Mouse (Mus musculus) CH12.LX (cell line): ENCODE results near the gene Frmd4a. TPM values are rescaled to one million over a fixed set of nuclear protein-coding genes. Genes with fewer than 3 reads are reported as not detected.

Source experiments
- DNase-seq: peaks from one replicate; pipeline ENCODE4 v3.0.0-alpha.2; 2013; ENCODE audit errors: extremely low read depth
- H3K27ac ChIP-seq: 2 replicates; pipeline ENCODE4 v1.5.1; 2012; ENCODE audit warnings: low read depth, mild to moderate bottlenecking, control low read depth, moderate library complexity; ENCODE audit not compliant: insufficient read depth
- H3K27me3 ChIP-seq: replicated peaks from 2 replicates; pipeline ENCODE3; 2012; ENCODE audit warnings: inconsistent platforms
- H3K36me3 ChIP-seq, 2 experiments: replicated peaks in 1 of 2; 2 replicates each; pipeline versions ENCODE3 to v1.6.1; 2012; ENCODE audit warnings: inconsistent platforms in 1 of 2, low read length in 1 of 2, mild to moderate bottlenecking in 1 of 2, mixed read lengths in 1 of 2, moderate library complexity in 1 of 2; ENCODE audit not compliant: control insufficient read depth in 1 of 2, insufficient read depth in 1 of 2
- H3K4me1 ChIP-seq, 2 experiments: 2 replicates each; pipeline ENCODE4 v1.6.1; 2012; ENCODE audit warnings: inconsistent platforms in 1 of 2, moderate library complexity in 1 of 2; ENCODE audit not compliant: insufficient read depth in 2 of 2, control insufficient read depth in 1 of 2
- H3K4me2 ChIP-seq: 2 replicates; pipeline ENCODE4 v1.6.1; 2012; ENCODE audit warnings: low read depth, mild to moderate bottlenecking, control low read depth; ENCODE audit not compliant: poor library complexity, insufficient read depth, severe bottlenecking
- H3K4me3 ChIP-seq, 3 experiments: fragments of 150-350 bp in 1 of 3; sonication (generic) in 1 of 3; replicated peaks in 1 of 3; 2 replicates each; pipeline versions ENCODE3 to v1.5.1; 2011 to 2012; ENCODE audit warnings: low read depth in 2 of 3, low read length in 2 of 3, mild to moderate bottlenecking in 2 of 3, moderate library complexity in 2 of 3, control low read depth in 1 of 3, improper control_type of control experiment in 1 of 3, inconsistent platforms in 1 of 3, mixed read lengths in 1 of 3; ENCODE audit not compliant: poor library complexity in 1 of 3
- H3K79me2 ChIP-seq: replicated peaks from 2 replicates; pipeline ENCODE4 v1.6.1; 2012; ENCODE audit warnings: mild to moderate bottlenecking, moderate library complexity; ENCODE audit not compliant: control insufficient read depth, poor library complexity, insufficient read depth, severe bottlenecking; ENCODE audit errors: extremely low read depth
- H3K9ac ChIP-seq: 2 replicates; pipeline ENCODE4 v1.6.1; 2012; ENCODE audit warnings: low read depth, mild to moderate bottlenecking, control low read depth, moderate library complexity; ENCODE audit not compliant: insufficient read depth
- H3K9me3 ChIP-seq: replicated peaks from 2 replicates; pipeline ENCODE3; 2012; ENCODE audit warnings: low read length, inconsistent platforms, mixed read lengths
- CHD2 ChIP-seq: IDR thresholded peaks from 2 replicates; pipeline ENCODE4 v1.6.1; 2011; ENCODE audit warnings: low read length, improper control_type of control experiment
- ETS1 ChIP-seq: conservative IDR thresholded peaks from 2 replicates; pipeline ENCODE4 v1.6.1; 2012; ENCODE audit warnings: low read depth, mild to moderate bottlenecking, inconsistent platforms, low read length, improper control_type of control experiment, moderate library complexity
- JUND ChIP-seq: conservative IDR thresholded peaks from 2 replicates; pipeline ENCODE4 v1.6.1; 2011; ENCODE audit warnings: low read depth, low read length, improper control_type of control experiment
- MAX ChIP-seq: IDR thresholded peaks from 2 replicates; pipeline ENCODE4 v1.6.1; 2011; ENCODE audit warnings: low read length, improper control_type of control experiment
- MAZ ChIP-seq: IDR thresholded peaks from 2 replicates; pipeline ENCODE4 v1.6.1; 2012; ENCODE audit warnings: low read depth, mild to moderate bottlenecking, inconsistent platforms, low read length, improper control_type of control experiment, moderate library complexity
- MXI1 ChIP-seq: IDR thresholded peaks from 2 replicates; pipeline ENCODE4 v1.6.1; 2011; ENCODE audit warnings: mild to moderate bottlenecking, low read depth, low read length, improper control_type of control experiment
- NELFE ChIP-seq: IDR thresholded peaks from 2 replicates; pipeline ENCODE4 v1.6.1; 2011; ENCODE audit warnings: low read depth, low read length, improper control_type of control experiment
- PAX5 ChIP-seq: IDR thresholded peaks from 2 replicates; pipeline ENCODE4 v1.6.1; 2012; ENCODE audit warnings: low read length, inconsistent platforms, mixed read lengths
- POLR2A ChIP-seq: IDR thresholded peaks from 2 replicates; pipeline ENCODE4 v1.6.1; 2011; ENCODE audit warnings: low read depth, mild to moderate bottlenecking, improper control_type of control experiment, low read length
- POLR2AphosphoS2 ChIP-seq: IDR thresholded peaks from 2 replicates; pipeline ENCODE4 v1.6.1; 2011; ENCODE audit warnings: low read depth, low read length, improper control_type of control experiment
- RCOR1 ChIP-seq: conservative IDR thresholded peaks from 2 replicates; pipeline ENCODE4 v1.6.1; 2012; ENCODE audit warnings: low read depth, mild to moderate bottlenecking, inconsistent platforms, low read length, improper control_type of control experiment
- SIN3A ChIP-seq: IDR thresholded peaks from 2 replicates; pipeline ENCODE4 v1.6.1; 2012; ENCODE audit warnings: low read length, improper control_type of control experiment, inconsistent platforms
- SMC3 ChIP-seq: IDR thresholded peaks from 2 replicates; pipeline ENCODE4 v1.6.1; 2011; ENCODE audit warnings: low read depth, low read length, improper control_type of control experiment
- TCF12 ChIP-seq: IDR thresholded peaks from 2 replicates; pipeline ENCODE4 v1.6.1; 2014; ENCODE audit warnings: low read depth, mild to moderate bottlenecking, inconsistent platforms, low read length, improper control_type of control experiment
- UBTF ChIP-seq: IDR thresholded peaks from 2 replicates; pipeline ENCODE4 v1.6.1; 2012; ENCODE audit warnings: low read depth, mild to moderate bottlenecking, inconsistent platforms, low read length, improper control_type of control experiment, moderate library complexity
- USF1 ChIP-seq: IDR thresholded peaks from 2 replicates; pipeline ENCODE4 v1.6.1; 2014; ENCODE audit warnings: low read depth, mild to moderate bottlenecking, inconsistent platforms, low read length, improper control_type of control experiment
- ZC3H11A ChIP-seq: IDR thresholded peaks from 2 replicates; pipeline ENCODE4 v1.6.1; 2012; ENCODE audit warnings: low read depth, mild to moderate bottlenecking, inconsistent platforms, low read length, improper control_type of control experiment
- ZKSCAN1 ChIP-seq: IDR thresholded peaks from 2 replicates; pipeline ENCODE4 v1.6.1; 2012; ENCODE audit warnings: low read depth, inconsistent platforms, low read length, improper control_type of control experiment, borderline replicate concordance
- ZMIZ1 ChIP-seq: IDR thresholded peaks from 2 replicates; pipeline ENCODE4 v1.6.1; 2012; ENCODE audit warnings: low read depth, mild to moderate bottlenecking, inconsistent platforms, low read length, improper control_type of control experiment
- dilution Hi-C: fragments of 300-500 bp; cut with MboI; formaldehyde crosslinking; loops from 2 replicates; pipeline ENCODE4 v1.14.3; 2020; ENCODE audit warnings: low sequenced_read_pairs; ENCODE audit not compliant: extremely low pct_unique_long_range_greater_than_20kb, extremely low pct_ligation_motif_present
- in situ Hi-C: fragments of 300-500 bp; cut with MboI; formaldehyde crosslinking; loops from 3 replicates; pipeline ENCODE4 v1.14.3; 2019; ENCODE audit warnings: low sequenced_read_pairs, low pct_ligation_motif_present, low pct_unique_long_range_greater_than_20kb, mixed read lengths
- polyA plus RNA-seq: library from polyadenylated mRNA; unstranded; fragments of >175 nt; gene quantifications from 2 replicates; pipeline ENCODE4 v1.2.1, GENCODE M21; 2012; ENCODE audit warnings: low read depth; ENCODE audit not compliant: insufficient read length
- total RNA-seq, 2 experiments: library from RNA; depleted of rRNA; stranded (reverse); fragments of 300-350 nt in 1 of 2; fragments of >200 nt in 1 of 2; gene quantifications; 2 replicates each; pipeline ENCODE4 v1.2.3; 2012 to 2014

Gene Frmd4a
- total and polyA plus RNA-seq, 3 experiments = 0.13 to 2.0 (median 0.32) TPM

- Histone ChIP-seq H3K36me3 (no peaks in the 10 kb centered on the region), H3K27ac (no peak overlapping the region), H3K4me1 (no peaks in the 10 kb centered on the region), H3K9me3 (no peaks in the 10 kb centered on the region), H3K27me3 (no peaks in the 10 kb centered on the region), H3K9ac (no peak overlapping the region), H3K79me2 (no peaks in the 10 kb centered on the region), H3K4me3 (no peak overlapping the region), H3K4me2 (no peak overlapping the region)
- dilution Hi-C loops (no loop called here), in situ Hi-C loops (no loop called here)
- no peak for DNase-seq
- TF ChIP-seq TCF12 = no peak
- TF ChIP-seq SMC3 = no peak
These were observed 265.3 kb downstream of the Frmd4a start for GRCm38 (mm10) chr2:4282777-4283176.

GRCm38 (mm10) chr2:4285693-4286291, 268.3 kb downstream of the Frmd4a start:
- dilution Hi-C loops = no loop called here
- in situ Hi-C loops = no loop called here
- no peaks in the 10 kb centered on the region for H3K27me3 ChIP-seq
- no peak overlapping the region for H3K4me2 ChIP-seq
- no peaks in the 10 kb centered on the region for H3K36me3 ChIP-seq
- H3K4me1 ChIP-seq = no peaks in the 10 kb centered on the region
- H3K79me2 ChIP-seq = no peaks in the 10 kb centered on the region
- no peak for TF ChIP-seq MAZ
- no peak for TF ChIP-seq POLR2A
- no peak for TF ChIP-seq MXI1
- no peak for TF ChIP-seq JUND
- no peak for TF ChIP-seq USF1
- no peak for TF ChIP-seq ZMIZ1
- no peak for TF ChIP-seq RCOR1
- TF ChIP-seq UBTF = no peak
- no peak for TF ChIP-seq ETS1
- TF ChIP-seq MAX = no peak
- TF ChIP-seq ZKSCAN1 = no peak
- TF ChIP-seq PAX5 = no peak
- TF ChIP-seq POLR2AphosphoS2 = no peak
- TF ChIP-seq NELFE = no peak
- TF ChIP-seq ZC3H11A = no peak
- no peak for TF ChIP-seq SIN3A
- no peak for TF ChIP-seq CHD2
- H3K4me3 ChIP-seq = no peak overlapping the region
- H3K9me3 ChIP-seq = no peaks in the 10 kb centered on the region
- DNase-seq = no peak
- H3K9ac ChIP-seq = no peak overlapping the region
- H3K27ac ChIP-seq = no peak overlapping the region
